Mouse (Mus musculus) stomach, embryonic 14.5 days (tissue): Measurements from ENCODE around the gene Nup35. TPM values are rescaled to one million over a fixed set of nuclear protein-coding genes. Genes with fewer than 3 reads are reported as not detected.

ENCODE experiments used
- ATAC-seq: fragments of 200-750 bp; cut with Nextera tagmentation; 2 replicates; pipeline ENCODE4 v1.8.0; 2017; ENCODE audit warnings: low read depth, moderate TSS enrichment; ENCODE audit not compliant: insufficient number of reproducible peaks, insufficient read depth, low FRiP score
- H3K27ac ChIP-seq: fragments of 300-500 bp; sonication (generic); 2 replicates; pipeline ENCODE4 v1.5.1; 2014; ENCODE audit warnings: mild to moderate bottlenecking, low read length, moderate library complexity, mixed read lengths
- H3K27me3 ChIP-seq: fragments of 300-500 bp; sonication (generic); 2 replicates; pipeline ENCODE4 v1.6.1; 2014; ENCODE audit warnings: low read length, control low read depth, mixed read lengths; ENCODE audit not compliant: control insufficient read depth, insufficient read depth
- H3K36me3 ChIP-seq: fragments of 300-500 bp; sonication (generic); 2 replicates; pipeline ENCODE4 v1.6.1; 2014; ENCODE audit warnings: mild to moderate bottlenecking, control low read depth, low read length, moderate library complexity, mixed read lengths; ENCODE audit not compliant: control insufficient read depth, insufficient read depth
- H3K4me1 ChIP-seq: fragments of 300-500 bp; sonication (generic); 2 replicates; pipeline ENCODE4 v1.6.1; 2014; ENCODE audit warnings: low read length, control low read depth, mixed read lengths; ENCODE audit not compliant: control insufficient read depth, insufficient read depth
- H3K4me2 ChIP-seq: fragments of 300-500 bp; sonication (generic); replicated peaks from 2 replicates; pipeline ENCODE4 v1.6.1; 2014; ENCODE audit warnings: low read depth, low read length, control low read depth
- H3K4me3 ChIP-seq: fragments of 300-500 bp; sonication (generic); 2 replicates; pipeline ENCODE4 v1.5.1; 2014; ENCODE audit warnings: low read depth, low read length, control low read depth
- H3K9ac ChIP-seq: fragments of 300-500 bp; sonication (generic); replicated peaks from 2 replicates; pipeline ENCODE4 v1.6.1; 2014; ENCODE audit warnings: low read depth, mild to moderate bottlenecking, control low read depth, low read length, moderate library complexity, mixed read lengths
- H3K9me3 ChIP-seq: fragments of 300-500 bp; sonication (generic); 2 replicates; pipeline ENCODE4 v1.6.1; 2016; ENCODE audit warnings: low read depth, low read length, control low read depth; ENCODE audit not compliant: control insufficient read depth
- WGBS: fragments of 180-500 bp; shearing (Covaris S2); extraction: QIAGEN DNeasy Blood & Tissue Kit; methylation state at CpG from one replicate; pipeline ENCODE4 v1.1.7; 2014; 5-methylcytosine and 5-hydroxymethylcytosine counted together
- polyA plus RNA-seq: library from polyadenylated mRNA; unstranded; fragments of >200 nt; fragmentation: Nextera tagmentation; extraction: Ambion mirVana; gene quantifications from 2 replicates; pipeline ENCODE4 v1.2.1, GENCODE M21; 2014

Nup35 gene
- polyA plus RNA-seq, 1 experiment from 2014 or later = 48.7 TPM

DNA sequence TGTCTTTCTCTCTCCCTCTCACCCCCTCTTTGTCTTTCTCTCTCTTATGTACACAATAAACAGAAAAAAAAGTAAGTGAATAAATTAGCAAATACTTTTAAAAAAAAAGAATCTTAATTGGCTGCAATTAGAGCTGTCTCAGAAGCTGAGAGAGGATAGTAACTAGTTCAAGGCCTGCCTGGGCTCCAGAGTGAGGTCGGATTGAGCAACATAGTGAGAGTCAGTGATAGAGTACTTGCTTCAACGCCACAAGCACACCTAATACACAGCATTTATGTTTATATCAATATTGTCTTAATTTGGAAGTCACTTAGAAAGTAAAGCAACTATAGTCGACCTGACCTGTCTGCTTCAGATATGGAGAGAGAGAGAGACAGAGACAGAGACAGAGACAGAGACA, 2.0 kb downstream of the Nup35 start:
- peaks cover 5% of the 10 kb centered on the region; the same call in 1 of the 2 replicates for H3K4me1 ChIP-seq
- H3K9ac ChIP-seq = no peak overlapping the region
- no peak overlapping the region for H3K4me3 ChIP-seq
- H3K27ac ChIP-seq = no peak overlapping the region
- H3K4me2 ChIP-seq = no peak overlapping the region
- no peak for ATAC-seq
- peaks cover 3% of the 10 kb centered on the region; the same call in 1 of the 2 replicates for H3K36me3 ChIP-seq
- no peaks in the 10 kb centered on the region for H3K27me3 ChIP-seq
- WGBS = 85% methylated on average over 3 of the region's 3 CpGs
- H3K9me3 ChIP-seq = no peaks in the 10 kb centered on the region

DNA sequence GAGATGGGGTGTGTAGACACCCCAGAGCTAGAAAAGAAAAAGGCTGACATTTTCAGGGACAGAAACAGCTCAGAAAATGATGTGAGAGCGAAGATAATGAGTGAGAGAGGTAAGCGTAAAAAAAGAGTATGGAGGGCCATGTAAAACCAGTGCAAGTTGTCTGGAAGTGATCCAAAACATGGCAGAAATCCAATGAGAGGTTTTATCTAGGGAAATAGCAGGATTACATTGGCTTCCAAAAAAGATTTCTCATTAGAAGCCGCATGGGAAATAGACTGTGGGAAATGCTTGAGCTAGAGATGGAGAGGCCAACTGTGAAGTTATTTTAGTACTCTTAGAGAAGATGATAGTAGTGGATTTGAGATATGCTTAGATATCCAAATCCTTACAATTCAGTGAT, 4.9 kb downstream of the Nup35 start:
- H3K4me1 ChIP-seq = peaks cover 5% of the 10 kb centered on the region; the same call in 1 of the 2 replicates
- 85% methylated on average over 3 of the region's 3 CpGs for WGBS
- H3K9me3 ChIP-seq = no peaks in the 10 kb centered on the region
- peaks cover 16% of the 10 kb centered on the region for H3K36me3 ChIP-seq
- H3K4me2 ChIP-seq = no peak overlapping the region
- H3K27ac ChIP-seq = no peak overlapping the region
- no peak for ATAC-seq
- H3K9ac ChIP-seq = no peak overlapping the region
- H3K27me3 ChIP-seq = no peaks in the 10 kb centered on the region
- no peak overlapping the region for H3K4me3 ChIP-seq

DNA sequence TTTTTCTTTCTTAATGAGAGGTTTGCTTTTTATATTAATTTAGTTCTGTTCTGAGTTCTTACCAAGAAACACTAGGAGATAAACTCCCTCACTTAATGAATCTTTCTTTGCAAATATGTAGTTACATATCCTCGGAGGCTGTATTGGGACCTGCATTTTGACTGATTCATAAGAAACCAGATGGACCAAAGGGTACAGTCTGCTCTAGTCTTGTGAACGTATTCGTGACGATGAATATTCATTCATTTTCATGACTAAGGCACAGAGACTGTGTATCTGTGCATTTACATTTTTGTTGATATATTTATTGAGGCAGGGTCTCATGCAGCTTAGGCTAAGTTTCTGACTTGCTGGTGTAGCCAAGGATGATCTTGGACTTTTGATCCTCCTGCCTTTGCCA, 7.5 kb downstream of the Nup35 start:
- H3K9me3 ChIP-seq = no peaks in the 10 kb centered on the region
- ATAC-seq = no peak
- WGBS = 96% methylated on average over 4 of the region's 4 CpGs
- no peak overlapping the region for H3K4me3 ChIP-seq
- no peaks in the 10 kb centered on the region for H3K4me1 ChIP-seq
- H3K27me3 ChIP-seq = no peaks in the 10 kb centered on the region
- H3K4me2 ChIP-seq = no peak overlapping the region
- no peak overlapping the region for H3K9ac ChIP-seq
- no peak overlapping the region for H3K27ac ChIP-seq
- H3K36me3 ChIP-seq = peaks cover 16% of the 10 kb centered on the region

DNA sequence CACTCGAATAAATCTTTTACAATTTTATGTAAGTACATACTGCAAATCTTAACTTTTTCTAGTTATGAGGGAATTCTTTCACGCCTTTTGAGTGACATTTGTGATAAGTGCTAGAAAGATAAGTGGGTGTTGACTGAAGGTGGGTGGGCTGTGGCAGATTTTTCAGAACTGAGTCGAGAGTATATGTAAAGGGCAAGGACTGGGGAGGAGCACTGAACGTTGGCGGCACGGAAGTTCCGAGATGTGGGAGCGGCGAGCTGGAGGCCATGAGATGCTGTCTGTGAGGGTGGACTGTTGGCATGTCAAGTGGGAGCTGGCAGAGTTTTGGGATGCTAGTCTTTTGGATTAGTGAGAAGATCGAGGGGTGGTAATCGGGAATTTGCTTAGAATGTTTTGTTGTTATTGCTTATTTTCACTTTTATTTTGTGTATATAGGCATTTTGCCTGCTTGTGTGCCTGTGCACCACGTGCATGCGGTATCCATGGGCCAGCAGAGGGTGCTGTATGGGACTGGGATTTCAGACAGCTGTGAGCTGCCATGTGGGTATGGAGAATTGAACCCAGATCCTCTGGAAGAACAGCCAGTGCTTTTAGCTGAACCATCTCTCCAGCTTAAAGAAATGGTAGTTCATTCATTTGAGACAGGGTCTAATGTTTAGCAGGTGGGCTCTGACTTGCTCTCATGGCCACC, 15.4 kb downstream of the Nup35 start:
- no peak overlapping the region for H3K9ac ChIP-seq
- H3K4me3 ChIP-seq = no peak overlapping the region
- H3K9me3 ChIP-seq = no peaks in the 10 kb centered on the region
- H3K27me3 ChIP-seq = no peaks in the 10 kb centered on the region
- WGBS = 79% methylated on average over 13 of the region's 13 CpGs
- no peak overlapping the region for H3K27ac ChIP-seq
- no peaks in the 10 kb centered on the region for H3K36me3 ChIP-seq
- no peak overlapping the region for H3K4me2 ChIP-seq
- peak; percentile 63; the same call in 1 of the 2 replicates for ATAC-seq
- no peaks in the 10 kb centered on the region for H3K4me1 ChIP-seq

DNA sequence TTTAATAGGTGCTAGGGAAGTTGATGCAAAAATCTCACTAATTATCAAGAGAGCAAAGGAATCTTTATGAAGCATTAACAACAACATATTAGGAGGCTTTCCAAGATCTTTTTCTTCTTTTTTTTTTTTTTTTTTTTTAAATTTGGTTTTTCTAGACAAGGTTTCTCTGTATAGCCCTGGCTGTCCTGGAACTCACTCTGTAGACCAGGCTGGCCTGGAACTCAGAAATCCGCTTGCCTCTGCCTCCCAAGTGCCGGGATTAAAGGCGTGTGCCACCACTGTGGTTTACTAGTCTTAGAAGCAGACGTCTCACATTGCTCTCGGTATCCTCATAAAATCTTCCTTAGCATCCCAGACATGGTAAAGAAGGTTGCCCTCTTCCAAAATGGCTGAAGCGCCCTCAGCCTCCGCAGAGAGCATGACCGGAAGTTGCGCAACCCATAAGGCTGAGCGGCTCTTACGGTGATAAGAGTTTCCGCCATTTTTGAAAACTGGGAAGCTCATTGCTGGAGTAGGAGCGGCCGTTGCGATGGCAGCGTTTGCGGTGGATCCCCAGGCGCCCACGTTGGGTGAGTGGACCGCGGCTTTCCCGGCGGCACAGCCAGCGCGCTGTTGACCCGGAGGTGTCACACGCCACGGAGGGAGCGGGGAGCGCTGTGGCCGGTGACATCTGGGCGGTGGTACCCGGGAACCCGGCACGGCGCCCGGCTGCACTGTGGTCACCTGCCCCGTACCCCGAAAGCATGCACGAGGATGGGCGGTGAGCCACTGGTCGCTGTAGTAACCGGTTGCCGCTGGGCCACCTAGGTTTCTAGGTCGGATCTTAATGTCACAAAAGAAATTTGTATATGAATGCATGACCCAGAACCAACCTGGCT, 21.6 kb downstream of the Nup35 start:
- peak overlapping the region; percentile 51 for H3K4me2 ChIP-seq
- peak; percentile 96 for ATAC-seq
- under 1% methylated on average over 45 of the region's 45 CpGs for WGBS
- H3K27me3 ChIP-seq = no peaks in the 10 kb centered on the region
- H3K4me1 ChIP-seq = peaks cover 3% of the 10 kb centered on the region; the same call in 1 of the 2 replicates
- H3K27ac ChIP-seq = peak overlapping the region; percentile 55; the same call in 1 of the 2 replicates
- peaks cover 7% of the 10 kb centered on the region for H3K36me3 ChIP-seq
- H3K9me3 ChIP-seq = no peaks in the 10 kb centered on the region
- peak overlapping the region; percentile 86 for H3K4me3 ChIP-seq
- H3K9ac ChIP-seq = peak overlapping the region; percentile 51

DNA sequence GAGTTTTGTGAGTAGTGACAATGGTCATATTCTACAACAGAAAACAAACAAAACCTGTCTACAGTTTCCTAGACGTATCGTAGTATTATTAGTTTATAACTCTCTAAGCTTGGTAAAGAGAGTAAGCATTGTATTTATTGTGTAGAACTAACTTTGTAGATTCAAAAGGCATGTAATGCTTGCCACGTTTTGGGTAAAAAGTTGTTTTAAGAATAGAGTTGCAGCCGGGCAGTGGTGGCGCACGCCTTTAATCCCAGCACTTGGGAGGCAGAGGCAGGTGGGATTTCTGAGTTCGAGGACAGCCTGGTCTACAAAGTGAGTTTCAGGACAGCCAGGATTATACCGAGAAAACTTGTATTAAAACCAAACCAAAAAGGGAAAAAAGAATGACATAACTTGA, 22.4 kb downstream of the Nup35 start:
- Histone ChIP-seq H3K9me3 (no peaks in the 10 kb centered on the region), H3K27ac (no peak overlapping the region), H3K36me3 (peaks cover 15% of the 10 kb centered on the region), H3K9ac (0 out of 2 replicates have a peak overlapping the region, but pooled peaks have one; percentile 51), H3K27me3 (no peaks in the 10 kb centered on the region), H3K4me1 (peaks cover 3% of the 10 kb centered on the region; the same call in 1 of the 2 replicates), H3K4me3 (peak overlapping the region; percentile 86), H3K4me2 (peak overlapping the region; percentile 51)
- no peak for ATAC-seq
- 13% methylated on average over 8 of the region's 8 CpGs for WGBS

DNA sequence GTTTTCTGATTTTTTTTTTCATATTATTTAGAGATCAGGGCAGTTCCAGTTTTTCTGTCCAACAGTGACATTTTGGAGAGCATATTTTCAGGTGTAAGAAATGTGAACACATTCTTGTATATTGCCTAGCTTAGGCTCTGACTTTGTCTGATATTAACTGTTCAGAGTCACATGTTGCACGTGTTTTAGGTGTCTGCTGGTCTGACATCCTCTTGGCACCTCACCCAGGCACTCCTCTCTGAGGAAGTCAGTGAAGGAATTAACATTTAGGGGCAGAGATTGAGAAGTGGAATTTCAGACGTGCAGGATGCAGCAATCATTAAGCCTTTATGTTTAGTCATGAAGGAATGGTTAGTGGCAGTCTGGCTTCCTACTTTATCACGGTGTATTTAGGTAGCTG, 22.8 kb downstream of the Nup35 start:
- Histone ChIP-seq H3K9me3 (no peaks in the 10 kb centered on the region), H3K27me3 (no peaks in the 10 kb centered on the region), H3K27ac (no peak overlapping the region), H3K4me3 (peak overlapping the region; percentile 86; the same call in 1 of the 2 replicates), H3K36me3 (peaks cover 16% of the 10 kb centered on the region), H3K4me1 (peaks cover 3% of the 10 kb centered on the region; the same call in 1 of the 2 replicates), H3K9ac (no peak overlapping the region), H3K4me2 (peak overlapping the region; percentile 26; the same call in 1 of the 2 replicates)
- no peak for ATAC-seq
- WGBS = 43% methylated on average over 3 of the region's 3 CpGs

DNA sequence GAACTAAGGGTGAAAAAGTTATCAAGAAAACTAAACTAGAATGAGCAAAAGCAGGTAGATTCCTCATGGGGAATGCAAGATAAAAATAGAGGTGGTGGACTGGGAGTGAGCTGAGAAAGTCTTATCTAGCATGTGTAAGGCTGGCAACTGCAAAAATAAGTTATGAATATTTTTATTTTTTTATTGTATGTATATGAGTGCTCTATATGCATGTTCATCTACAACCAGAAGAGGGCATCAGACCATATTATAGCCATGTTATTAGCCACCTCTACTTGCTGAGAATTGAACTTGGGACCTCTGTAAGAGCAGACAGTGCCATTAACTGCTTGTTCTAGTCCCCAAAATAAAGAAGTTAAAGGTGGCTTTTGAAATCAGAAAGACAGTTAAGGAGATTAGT, 44.4 kb downstream of the Nup35 start:
- ATAC-seq = no peak
- Histone ChIP-seq H3K9me3 (no peaks in the 10 kb centered on the region), H3K27me3 (no peaks in the 10 kb centered on the region), H3K36me3 (peaks cover 3% of the 10 kb centered on the region; the same call in 1 of the 2 replicates), H3K27ac (no peak overlapping the region), H3K4me2 (no peak overlapping the region), H3K9ac (no peak overlapping the region), H3K4me1 (no peaks in the 10 kb centered on the region), H3K4me3 (no peak overlapping the region)
